Mouse (Mus musculus): ENCODE measurements around the gene Map2k5. TPM values are rescaled to one million over a fixed set of nuclear protein-coding genes. Genes with fewer than 3 reads are reported as not detected.

Map2k5 gene
- polyA plus RNA-seq, 1 experiment from 2014 or later: 33.6 TPM

GRCm38 (mm10) chr9:63142335-63143036 is 235.2 kb downstream of the Map2k5 start:
- H3K27me3 ChIP-seq: peaks cover 100% of the 10 kb centered on the region
- H3K9ac ChIP-seq: no peak overlapping the region
- peak overlapping the region; percentile 25 for H3K4me3 ChIP-seq (replicated peaks)
- 2% methylated on average over 42 of the region's 42 CpGs for WGBS
- peak overlapping the region; percentile 38 for H3K4me2 ChIP-seq
- no peaks in the 10 kb centered on the region for H3K36me3 ChIP-seq
- no peaks in the 10 kb centered on the region for H3K9me3 ChIP-seq (replicated peaks)
- no peak overlapping the region for H3K27ac ChIP-seq
- ATAC-seq (replicated peaks; ENCODE audit: low FRiP score): no peak
- peaks cover 73% of the 10 kb centered on the region for H3K4me1 ChIP-seq

- Histone ChIP-seq H3K36me3 (no peaks in the 10 kb centered on the region), H3K4me2 (peak overlapping the region; percentile 38), H3K27ac (no peak overlapping the region), H3K9ac (no peak overlapping the region), H3K27me3 (peaks cover 100% of the 10 kb centered on the region), H3K4me1 (peaks cover 76% of the 10 kb centered on the region), H3K4me3 (replicated peaks) (peak overlapping the region; percentile 25; the same call in 1 of the 2 replicates), H3K9me3 (replicated peaks) (no peaks in the 10 kb centered on the region)
- WGBS: 2% methylated on average over 24 of the region's 24 CpGs
- ATAC-seq (replicated peaks; ENCODE audit: low FRiP score): no peak
These were observed 235.9 kb downstream of the Map2k5 start for GRCm38 (mm10) chr9:63141641-63142334.

- Histone ChIP-seq H3K4me3 (replicated peaks) (0 out of 2 replicates have a peak overlapping the region, but pooled peaks have one; percentile 2), H3K4me1 (peaks cover 70% of the 10 kb centered on the region), H3K9ac (no peak overlapping the region), H3K36me3 (no peaks in the 10 kb centered on the region), H3K27ac (no peak overlapping the region), H3K9me3 (replicated peaks) (no peaks in the 10 kb centered on the region), H3K4me2 (no peak overlapping the region; the same call in 1 of the 2 replicates), H3K27me3 (peaks cover 99% of the 10 kb centered on the region)
- ATAC-seq (replicated peaks; ENCODE audit: low FRiP score): no peak
- WGBS: 3% methylated on average over 9 of the region's 9 CpGs
These were observed 237.5 kb downstream of the Map2k5 start for GRCm38 (mm10) chr9:63140211-63140610.

GRCm38 (mm10) chr9:63139661-63140060 is 238.0 kb downstream of the Map2k5 start:
- Histone ChIP-seq H3K27me3 (peaks cover 99% of the 10 kb centered on the region), H3K27ac (no peak overlapping the region), H3K4me2 (no peak overlapping the region), H3K9me3 (replicated peaks) (no peaks in the 10 kb centered on the region), H3K4me3 (replicated peaks) (0 out of 2 replicates have a peak overlapping the region, but pooled peaks have one; percentile 2), H3K4me1 (peaks cover 68% of the 10 kb centered on the region), H3K36me3 (no peaks in the 10 kb centered on the region), H3K9ac (no peak overlapping the region)
- no peak for ATAC-seq (replicated peaks; ENCODE audit: low FRiP score)
- 3% methylated on average over 17 of the region's 17 CpGs for WGBS

- no peak; the same call in 1 of the 2 replicates for ATAC-seq (replicated peaks; ENCODE audit: low FRiP score)
- under 1% methylated on average over 31 of the region's 31 CpGs for WGBS
- Histone ChIP-seq H3K9ac (no peak overlapping the region), H3K4me3 (replicated peaks) (peak overlapping the region; percentile 31), H3K4me1 (peaks cover 68% of the 10 kb centered on the region), H3K36me3 (no peaks in the 10 kb centered on the region), H3K27ac (no peak overlapping the region), H3K9me3 (replicated peaks) (no peaks in the 10 kb centered on the region), H3K27me3 (peaks cover 99% of the 10 kb centered on the region), H3K4me2 (peak overlapping the region; percentile 53)
These were observed 239.2 kb downstream of the Map2k5 start for GRCm38 (mm10) chr9:63138481-63138967.

- H3K27ac ChIP-seq: no peak overlapping the region
- H3K36me3 ChIP-seq: no peaks in the 10 kb centered on the region
- H3K4me2 ChIP-seq: no peak overlapping the region
- 8% methylated on average over 6 of the region's 6 CpGs for WGBS
- no peak for ATAC-seq (replicated peaks; ENCODE audit: low FRiP score)
- H3K27me3 ChIP-seq: peaks cover 92% of the 10 kb centered on the region
- no peaks in the 10 kb centered on the region for H3K9me3 ChIP-seq (replicated peaks)
- H3K4me1 ChIP-seq: peaks cover 61% of the 10 kb centered on the region
- H3K9ac ChIP-seq: no peak overlapping the region
- H3K4me3 ChIP-seq (replicated peaks): no peak overlapping the region
These were observed 240.1 kb downstream of the Map2k5 start for GRCm38 (mm10) chr9:63137615-63137915.

- Histone ChIP-seq H3K9ac (no peak overlapping the region), H3K4me1 (peaks cover 57% of the 10 kb centered on the region), H3K36me3 (no peaks in the 10 kb centered on the region), H3K4me3 (replicated peaks) (0 out of 2 replicates have a peak overlapping the region, but pooled peaks have one; percentile 1), H3K27ac (no peak overlapping the region), H3K4me2 (no peak overlapping the region), H3K9me3 (replicated peaks) (no peaks in the 10 kb centered on the region), H3K27me3 (peaks cover 86% of the 10 kb centered on the region)
- no peak for ATAC-seq (replicated peaks; ENCODE audit: low FRiP score)
- WGBS: 6% methylated on average over 19 of the region's 19 CpGs
These were observed 240.7 kb downstream of the Map2k5 start for GRCm38 (mm10) chr9:63136756-63137614.

- Histone ChIP-seq H3K27me3 (peaks cover 78% of the 10 kb centered on the region), H3K9me3 (replicated peaks) (no peaks in the 10 kb centered on the region), H3K4me1 (peaks cover 60% of the 10 kb centered on the region), H3K4me2 (no peak overlapping the region), H3K36me3 (no peaks in the 10 kb centered on the region), H3K27ac (no peak overlapping the region), H3K4me3 (replicated peaks) (no peak overlapping the region), H3K9ac (no peak overlapping the region)
- 10% methylated on average over 8 of the region's 8 CpGs for WGBS
- ATAC-seq (replicated peaks; ENCODE audit: low FRiP score): no peak
These were observed 241.5 kb downstream of the Map2k5 start for GRCm38 (mm10) chr9:63136241-63136640.

- H3K27ac ChIP-seq: no peak overlapping the region
- no peak for ATAC-seq (replicated peaks; ENCODE audit: low FRiP score)
- peaks cover 78% of the 10 kb centered on the region for H3K27me3 ChIP-seq
- no peaks in the 10 kb centered on the region for H3K9me3 ChIP-seq (replicated peaks)
- H3K36me3 ChIP-seq: no peaks in the 10 kb centered on the region
- peak overlapping the region; percentile 62 for H3K4me2 ChIP-seq
- H3K4me3 ChIP-seq (replicated peaks): peak overlapping the region; percentile 30
- H3K9ac ChIP-seq: no peak overlapping the region
- H3K4me1 ChIP-seq: peaks cover 60% of the 10 kb centered on the region
- under 1% methylated on average over 16 of the region's 16 CpGs for WGBS
These were observed 241.9 kb downstream of the Map2k5 start for GRCm38 (mm10) chr9:63135801-63136200.

GRCm38 (mm10) chr9:63135356-63135755 is 242.3 kb downstream of the Map2k5 start:
- Histone ChIP-seq H3K4me1 (peaks cover 60% of the 10 kb centered on the region), H3K9ac (no peak overlapping the region), H3K4me3 (replicated peaks) (peak overlapping the region; percentile 30), H3K27ac (no peak overlapping the region), H3K4me2 (peak overlapping the region; percentile 62), H3K27me3 (peaks cover 76% of the 10 kb centered on the region), H3K9me3 (replicated peaks) (no peaks in the 10 kb centered on the region), H3K36me3 (no peaks in the 10 kb centered on the region)
- ATAC-seq (replicated peaks; ENCODE audit: low FRiP score): no peak
- WGBS: under 1% methylated on average over 11 of the region's 11 CpGs

- H3K4me1 ChIP-seq: peaks cover 51% of the 10 kb centered on the region
- WGBS: 10% methylated on average over 6 of the region's 6 CpGs
- no peaks in the 10 kb centered on the region for H3K36me3 ChIP-seq
- H3K27ac ChIP-seq: no peak overlapping the region
- H3K4me3 ChIP-seq (replicated peaks): peak overlapping the region; percentile 30
- peak overlapping the region; percentile 11; the same call in 1 of the 2 replicates for H3K9ac ChIP-seq
- no peaks in the 10 kb centered on the region for H3K9me3 ChIP-seq (replicated peaks)
- peaks cover 59% of the 10 kb centered on the region for H3K27me3 ChIP-seq
- H3K4me2 ChIP-seq: peak overlapping the region; percentile 86
- no peak for ATAC-seq (replicated peaks; ENCODE audit: low FRiP score)
These were observed 244.0 kb downstream of the Map2k5 start for GRCm38 (mm10) chr9:63133659-63134058.

Measured in kidney, embryonic 15.5 days (tissue).